Mouse (Mus musculus) right cerebral cortex, adult 2 months (tissue): ENCODE data around the gene Pml.

Experiments used
- DNase-seq, 2 experiments: peaks; one replicate each; pipeline ENCODE4 v3.0.0; 2021 to 2022; ENCODE audit warnings: low spot score in 2 of 2

Gene Pml

GRCm38 (mm10) chr9:58169426-58169825, 80.2 kb downstream of the Pml start:
- no peak for DNase-seq

GRCm38 (mm10) chr9:58168880-58169279, 80.7 kb downstream of the Pml start:
- DNase-seq = no peak
